Mouse (Mus musculus) yolk sac, embryonic 10.5 days (tissue): ENCODE data around the gene Prdx2.

Experiments
- DNase-seq: peaks from one replicate; pipeline ENCODE4 v3.0.0-alpha.2; 2017; ENCODE audit warnings: low spot score

Prdx2 gene

GRCm38 (mm10) chr8:84978248-84978940 is 9.0 kb downstream of the Prdx2 start, which contains the start of gene Junb:
TSS of gene Junb (minus strand) at chr8:84978718.
- DNase-seq = peak; percentile 91

GRCm38 (mm10) chr8:84979599-84980421 is 10.4 kb downstream of the Prdx2 start:
- peak; percentile 89 for DNase-seq

DNA sequence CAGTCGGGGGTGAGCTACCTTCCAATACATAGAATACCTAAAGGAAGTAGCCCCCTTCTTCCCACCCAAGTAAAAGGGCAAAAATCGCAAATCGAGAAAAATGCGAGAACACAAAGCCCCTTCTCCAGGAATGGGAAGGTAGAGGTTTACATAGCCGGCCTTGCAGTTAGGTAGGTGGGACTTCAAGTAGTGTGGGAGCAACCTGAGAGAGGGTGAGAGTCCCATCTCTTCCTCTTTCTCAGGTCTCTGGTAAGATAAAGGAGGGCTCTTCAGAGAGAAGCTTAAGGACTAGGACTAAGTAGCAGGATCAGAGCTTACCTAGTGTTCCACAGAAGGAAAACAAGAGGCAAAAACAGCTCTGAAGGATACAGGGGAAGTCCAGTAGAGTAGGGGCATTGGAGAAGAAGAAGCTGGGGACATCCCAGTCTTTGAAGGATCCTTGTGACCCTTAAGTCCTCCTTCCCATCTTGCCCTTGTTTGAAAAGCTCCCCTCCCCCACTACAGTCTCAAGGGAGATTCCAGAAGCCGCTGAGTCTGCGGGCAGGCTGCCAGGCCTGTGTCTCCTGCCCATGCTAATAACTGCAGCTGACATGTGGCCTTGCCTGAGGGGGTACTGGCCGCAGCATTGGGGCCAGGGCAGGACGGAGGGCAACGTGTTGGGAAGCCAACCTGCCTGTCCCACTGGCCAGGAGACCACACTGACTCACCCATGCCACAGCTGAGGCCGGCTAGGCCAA is 11.4 kb downstream of the Prdx2 start:
- DNase-seq = no peak

- no peak for DNase-seq
These were observed 12.5 kb downstream of the Prdx2 start for GRCm38 (mm10) chr8:84981644-84982498.

GRCm38 (mm10) chr8:84982499-84983011 is 13.2 kb downstream of the Prdx2 start:
- no peak for DNase-seq

GRCm38 (mm10) chr8:84984294-84985048 is 15.1 kb downstream of the Prdx2 start:
- DNase-seq = peak; percentile 83

- no peak for DNase-seq
These were observed 15.8 kb downstream of the Prdx2 start for GRCm38 (mm10) chr8:84985049-84985683.

GRCm38 (mm10) chr8:84985684-84986378 is 16.4 kb downstream of the Prdx2 start:
- peak; percentile 93 for DNase-seq

DNA sequence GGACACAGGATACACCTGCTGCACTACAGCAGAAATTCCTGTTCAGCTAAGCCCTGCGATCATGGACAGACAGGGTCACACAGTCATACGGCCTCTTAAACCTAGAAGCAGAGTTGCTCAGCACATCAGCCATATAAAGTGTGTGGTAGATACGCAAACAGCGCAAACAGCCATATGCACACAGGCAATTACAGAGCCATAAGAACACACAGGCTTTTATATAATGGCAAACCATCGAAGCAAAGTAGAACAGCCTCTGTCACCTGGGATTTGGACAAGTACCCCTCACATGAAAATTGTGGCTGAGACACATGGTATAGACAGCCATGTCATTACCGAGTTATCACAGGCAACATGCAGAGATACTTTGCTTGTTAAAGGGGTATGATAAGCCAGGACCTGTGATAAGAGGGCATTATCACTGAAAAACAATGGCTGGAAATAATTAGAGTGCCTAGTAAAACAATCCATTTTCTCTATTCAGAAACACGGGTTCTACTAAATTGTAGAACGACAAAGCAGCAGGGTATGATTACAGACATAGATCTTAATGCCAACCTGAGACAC is 17.1 kb downstream of the Prdx2 start:
- no peak for DNase-seq

- no peak for DNase-seq
These were observed 18.0 kb downstream of the Prdx2 start for GRCm38 (mm10) chr8:84987388-84987787.

GRCm38 (mm10) chr8:84987903-84988302 is 18.5 kb downstream of the Prdx2 start:
- no peak for DNase-seq

DNA sequence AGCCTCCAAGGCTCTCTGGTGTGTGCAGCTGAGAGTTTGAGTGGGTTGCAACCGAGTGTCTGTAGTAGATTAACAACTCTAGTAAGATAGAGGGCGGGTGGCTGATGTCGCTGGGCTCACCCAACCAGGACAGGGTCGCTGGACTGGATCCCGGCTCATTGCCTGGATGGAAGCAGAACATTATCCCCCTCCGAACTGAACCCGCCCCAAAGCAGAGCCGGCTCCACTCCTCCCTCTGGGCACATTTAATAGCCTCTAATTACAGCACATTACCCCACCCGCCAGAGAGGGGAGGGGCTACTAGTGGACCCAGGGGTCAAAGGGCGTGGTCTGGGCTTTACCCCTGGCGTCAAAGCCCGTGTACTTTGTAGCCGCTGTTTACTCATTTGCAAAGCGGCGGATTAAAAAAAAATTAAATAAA is 19.9 kb downstream of the Prdx2 start:
- DNase-seq = peak; percentile 77

GRCm38 (mm10) chr8:84989810-84990209 is 20.4 kb downstream of the Prdx2 start:
- peak; percentile 83 for DNase-seq

GRCm38 (mm10) chr8:84990349-84990748 is 21.0 kb downstream of the Prdx2 start, which contains the start of gene Hook2:
TSS of gene Hook2 (plus strand) at chr8:84990603.
- DNase-seq = peak; percentile 98

GRCm38 (mm10) chr8:84990836-84991235 is 21.4 kb downstream of the Prdx2 start:
- DNase-seq = peak; percentile 93

DNA sequence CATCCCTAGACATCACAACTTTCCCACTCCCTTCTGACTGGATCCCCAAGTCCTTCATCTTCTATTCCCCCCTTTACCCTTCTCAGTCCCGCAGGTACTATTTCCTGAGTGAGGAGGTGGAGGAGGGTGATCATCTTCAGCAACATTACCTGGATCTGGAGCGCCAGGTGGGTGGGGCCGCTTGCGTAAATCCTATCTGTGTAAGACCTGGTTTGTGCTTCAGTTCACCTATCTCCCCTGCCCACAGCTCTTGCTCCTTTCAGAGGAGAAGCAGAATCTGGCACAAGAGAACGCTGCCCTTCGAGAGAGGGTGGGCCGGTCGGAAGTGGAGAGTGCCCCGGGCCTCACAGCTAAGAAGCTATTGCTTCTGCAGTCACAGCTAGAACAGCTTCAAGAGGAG is 25.0 kb downstream of the Prdx2 start:
- peak; percentile 56 for DNase-seq

GRCm38 (mm10) chr8:84995680-84996079 is 26.3 kb downstream of the Prdx2 start:
- no peak for DNase-seq

DNA sequence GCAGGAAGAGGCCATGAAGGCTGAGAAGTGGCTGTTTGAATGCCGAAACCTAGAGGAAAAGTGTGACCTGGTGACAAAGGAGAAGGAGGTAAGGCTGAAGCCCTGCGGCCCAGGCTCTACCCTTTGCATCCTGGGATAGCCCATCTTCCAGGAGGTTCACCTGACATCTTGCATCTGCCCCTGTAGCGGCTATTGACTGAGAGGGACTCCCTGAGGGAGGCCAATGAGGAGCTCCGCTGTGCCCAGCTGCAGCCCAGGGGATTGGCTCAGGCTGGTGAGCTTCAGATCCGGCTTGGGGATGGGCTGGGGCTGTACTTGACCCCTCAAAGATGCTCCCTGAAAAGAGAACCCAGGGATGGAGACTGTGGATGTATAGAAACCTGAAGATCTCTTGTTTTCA is 27.6 kb downstream of the Prdx2 start:
- no peak for DNase-seq
